Mouse (Mus musculus) embryonic fibroblast, embryonic 13.5 days (primary cell): Measurements from ENCODE around the gene Capza2. TPM values are rescaled to one million over a fixed set of nuclear protein-coding genes. Genes with fewer than 3 reads are reported as not detected.

Source experiments
- H3K27ac ChIP-seq: 2 replicates; pipeline ENCODE4 v1.5.1; 2012; ENCODE audit warnings: low read length, control low read depth, inconsistent platforms; ENCODE audit not compliant: insufficient read depth
- H3K4me1 ChIP-seq: 2 replicates; pipeline ENCODE4 v1.6.1; 2011; ENCODE audit warnings: low read length; ENCODE audit not compliant: control insufficient read depth, insufficient read depth
- H3K4me3 ChIP-seq: 2 replicates; pipeline ENCODE4 v1.5.1; 2011; ENCODE audit warnings: mild to moderate bottlenecking, control low read depth, low read length; ENCODE audit not compliant: insufficient read depth
- CTCF ChIP-seq: IDR thresholded peaks from 2 replicates; pipeline ENCODE4 v1.5.1; 2011; ENCODE audit warnings: mild to moderate bottlenecking, control low read depth, low read length, moderate library complexity, borderline replicate concordance; ENCODE audit not compliant: insufficient read depth
- POLR2A ChIP-seq: IDR thresholded peaks from 2 replicates; pipeline ENCODE4 v1.6.1; 2011; ENCODE audit warnings: low read depth, mild to moderate bottlenecking, control low read depth, low read length, moderate library complexity
- polyA plus RNA-seq: library from polyadenylated mRNA; stranded (reverse); fragments of >200 nt; gene quantifications from 2 replicates; pipeline ENCODE4 v1.2.4, GENCODE M21; 2011; ENCODE audit warnings: low read depth; ENCODE audit not compliant: missing spikeins, insufficient read length

The Capza2 gene
- 271 and 367 TPM in 2 replicates for polyA plus RNA-seq

DNA sequence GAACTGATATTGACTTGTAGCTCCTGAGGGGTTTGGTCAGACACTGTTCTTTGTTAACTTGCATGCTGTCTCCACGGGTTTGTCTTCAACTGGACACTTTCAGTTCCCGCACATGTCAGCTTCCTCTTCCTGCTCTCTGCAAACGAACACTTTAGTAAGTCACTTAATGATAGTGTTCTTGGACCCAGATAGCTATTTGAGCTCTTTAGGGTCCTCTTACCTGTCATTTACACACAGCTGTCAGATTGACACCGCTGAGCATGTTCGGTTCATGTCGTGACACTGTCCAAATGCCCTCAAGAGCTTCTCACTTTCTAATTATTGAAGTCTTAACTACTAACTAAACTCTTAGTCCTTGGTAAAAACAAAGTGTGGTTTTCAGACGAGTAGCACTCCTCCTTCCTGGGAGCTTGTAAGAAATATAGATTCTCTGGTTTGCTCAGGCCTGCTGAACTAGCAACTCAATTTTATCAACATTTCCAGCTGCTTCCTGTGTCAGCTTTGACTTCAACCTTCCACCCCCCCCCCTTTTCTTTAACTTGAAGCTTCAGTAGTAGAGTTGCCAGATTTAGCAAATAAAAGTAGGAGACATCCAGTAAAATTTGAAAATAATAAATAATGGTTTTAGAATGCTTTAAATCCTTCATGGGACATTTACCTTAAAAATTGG lies at the start of gene Capza2:
Gene Capza2, plus strand, starts transcription at position 620 of the 670 bp plus-strand sequence.
- TF ChIP-seq POLR2A (no peak), CTCF (no peak)
- Histone ChIP-seq H3K4me1 (peaks cover 11% of the 10 kb centered on the region; the same call in 1 of the 2 replicates), H3K4me3 (peak within 1 kb of the TSS; percentile 90), H3K27ac (peak within 1 kb of the TSS; percentile 83; the same call in 1 of the 2 replicates)

DNA sequence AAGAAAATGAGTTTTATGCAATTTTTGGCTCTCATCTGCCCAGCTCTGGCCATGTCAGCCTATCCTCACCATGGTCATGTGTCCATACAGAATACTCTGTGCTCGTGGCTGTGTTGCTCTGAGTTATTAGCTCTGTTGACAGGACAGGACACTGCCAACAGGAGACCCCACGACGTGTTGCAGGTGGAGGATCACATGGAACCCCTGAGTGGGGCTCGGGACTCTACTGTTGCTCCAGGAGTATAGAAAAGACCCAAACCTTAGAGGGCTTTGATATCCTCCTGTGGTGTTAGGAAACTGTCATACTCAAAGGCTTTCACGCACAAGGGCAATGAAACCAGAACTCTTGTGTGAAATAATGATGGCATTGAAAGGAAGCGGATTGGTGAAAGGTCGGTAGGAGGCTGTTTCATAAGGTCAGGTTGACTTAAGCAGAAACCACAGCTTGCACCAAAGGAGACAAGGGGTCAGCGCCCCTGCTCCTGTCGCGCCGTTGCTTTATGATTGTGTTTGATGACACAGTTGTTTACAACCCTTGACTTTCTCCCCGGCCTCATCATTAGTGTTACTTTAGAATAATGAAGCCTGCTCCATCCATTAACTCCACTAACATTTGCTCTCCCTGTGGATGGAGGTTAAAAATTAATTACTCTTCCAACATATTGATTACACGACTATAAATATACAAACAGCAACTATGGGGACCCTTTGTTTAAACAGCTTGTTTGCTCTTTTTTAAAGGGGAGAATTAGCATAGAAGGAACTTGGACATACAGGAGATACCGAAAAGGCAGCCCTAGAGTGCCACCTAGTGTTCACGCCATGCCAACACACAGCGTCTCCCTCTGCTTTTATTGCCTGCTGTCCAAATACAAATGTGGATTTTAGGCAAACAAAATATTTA lies 46.7 kb upstream of the Capza2 start:
- H3K27ac ChIP-seq = no peak overlapping the region
- TF ChIP-seq POLR2A = no peak
- TF ChIP-seq CTCF = peak; percentile 93
- no peak overlapping the region for H3K4me3 ChIP-seq
- no peaks in the 10 kb centered on the region for H3K4me1 ChIP-seq

DNA sequence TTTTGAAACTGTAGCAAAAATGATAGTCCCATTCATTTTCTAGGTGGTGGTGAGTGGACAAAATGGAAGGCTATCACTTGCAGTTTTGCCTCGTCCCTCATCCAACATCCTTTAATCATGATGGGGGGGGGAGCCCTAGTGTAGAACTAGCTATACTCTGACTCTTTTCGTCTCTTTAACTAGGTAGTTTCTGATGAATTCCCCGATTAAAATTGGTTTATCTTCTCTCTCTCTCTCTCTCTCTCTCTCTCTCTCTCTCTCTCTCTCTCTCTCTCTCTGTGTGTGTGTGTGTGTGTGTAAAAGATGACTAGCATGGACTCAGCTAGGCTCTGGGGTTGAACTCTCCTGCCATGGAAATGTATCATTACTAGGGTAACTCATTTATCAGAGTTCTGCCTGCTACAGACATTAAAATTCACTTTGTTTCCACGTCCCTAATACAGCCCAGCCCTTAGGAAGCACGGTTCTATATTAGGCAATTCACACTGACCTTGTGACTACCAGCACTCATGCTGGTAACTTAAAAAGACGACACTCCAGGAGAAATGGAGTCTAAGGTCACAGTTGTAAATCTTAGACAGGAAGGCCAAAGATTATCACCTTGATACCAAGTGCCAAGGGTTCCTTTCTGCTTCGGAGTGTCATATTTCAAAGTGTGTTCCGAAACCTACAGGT lies 45.9 kb upstream of the Capza2 start:
- no peak overlapping the region for H3K27ac ChIP-seq
- no peaks in the 10 kb centered on the region for H3K4me1 ChIP-seq
- no peak for TF ChIP-seq CTCF
- TF ChIP-seq POLR2A = no peak
- no peak overlapping the region for H3K4me3 ChIP-seq

DNA sequence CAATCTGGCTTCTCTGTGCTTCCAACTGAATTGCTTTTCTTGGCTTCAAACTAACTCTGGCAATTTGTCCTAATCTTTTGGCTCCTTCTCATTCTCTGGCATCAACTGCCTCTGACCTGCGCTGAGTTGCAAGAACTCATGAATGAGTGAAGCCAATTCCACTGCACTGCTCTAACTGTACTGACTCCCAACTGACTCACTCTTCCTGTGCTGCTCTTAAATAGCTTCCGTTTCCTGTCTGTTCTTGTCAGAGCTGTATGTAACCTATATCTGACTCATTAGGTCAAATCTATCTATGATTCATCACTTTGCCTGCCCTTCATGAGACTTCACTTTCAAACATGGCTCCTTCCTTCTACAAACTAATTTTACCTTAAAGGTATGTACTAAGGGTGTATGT lies 42.1 kb upstream of the Capza2 start:
- Histone ChIP-seq H3K4me3 (no peak overlapping the region), H3K27ac (no peak overlapping the region), H3K4me1 (no peaks in the 10 kb centered on the region)
- TF ChIP-seq POLR2A = no peak
- TF ChIP-seq CTCF = no peak

DNA sequence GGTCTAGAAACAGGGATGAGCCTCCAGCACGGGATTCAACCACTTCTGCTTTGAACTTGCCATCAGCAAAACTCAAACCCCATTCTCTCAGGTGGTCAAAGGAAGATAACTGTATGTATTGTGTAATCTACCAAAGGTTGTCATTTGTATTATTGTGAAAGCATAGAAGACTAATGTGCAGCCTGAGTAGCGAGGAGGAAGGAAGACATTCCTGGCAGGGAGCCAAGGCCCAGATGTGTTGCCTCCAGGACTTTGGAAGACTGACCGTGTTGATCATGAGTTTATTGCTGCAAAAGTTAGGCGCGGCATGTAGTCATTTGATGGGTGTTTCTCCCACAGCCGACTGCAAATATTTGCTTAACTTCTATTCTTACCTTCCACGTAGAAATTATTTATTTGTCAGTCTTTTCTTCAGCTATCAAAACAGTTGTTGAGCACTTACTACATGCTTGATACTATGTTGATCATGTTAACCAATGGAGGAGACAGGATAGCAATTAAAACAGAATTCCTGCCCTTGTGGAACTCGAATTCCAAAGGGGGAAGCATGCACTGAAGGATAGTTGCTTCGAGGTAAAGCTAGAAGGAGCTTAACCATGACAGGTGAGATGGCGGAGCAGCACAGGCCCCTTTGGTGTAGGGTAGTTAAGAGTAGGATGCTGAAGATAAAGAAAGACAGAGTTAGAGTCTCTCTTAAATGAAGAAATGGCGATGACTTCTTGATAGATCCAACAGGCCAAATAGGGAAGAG lies 40.1 kb upstream of the Capza2 start:
- Histone ChIP-seq H3K27ac (no peak overlapping the region), H3K4me3 (no peak overlapping the region), H3K4me1 (no peaks in the 10 kb centered on the region)
- TF ChIP-seq CTCF (no peak), POLR2A (no peak)

DNA sequence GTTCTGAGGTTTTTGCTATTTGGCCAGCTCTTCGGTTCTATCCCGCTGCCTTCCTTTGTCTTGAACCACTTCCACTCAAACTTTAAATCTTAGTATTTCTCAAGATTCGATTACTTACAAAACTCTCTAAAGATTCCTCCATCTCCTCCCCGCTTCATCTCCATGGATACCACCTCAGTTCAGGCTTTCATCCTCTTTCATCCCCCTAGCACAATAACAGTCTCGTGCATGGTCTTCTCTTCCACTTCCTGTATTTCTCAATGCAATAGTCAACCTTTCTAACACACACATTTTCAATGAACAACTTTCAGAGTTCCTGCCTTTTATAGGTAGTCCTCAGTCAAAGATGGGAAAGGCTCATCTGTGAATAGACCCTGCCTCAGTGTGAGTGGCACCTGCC lies 36.7 kb upstream of the Capza2 start:
- H3K27ac ChIP-seq = no peak overlapping the region
- no peaks in the 10 kb centered on the region for H3K4me1 ChIP-seq
- no peak overlapping the region for H3K4me3 ChIP-seq
- TF ChIP-seq CTCF (no peak), POLR2A (no peak)

DNA sequence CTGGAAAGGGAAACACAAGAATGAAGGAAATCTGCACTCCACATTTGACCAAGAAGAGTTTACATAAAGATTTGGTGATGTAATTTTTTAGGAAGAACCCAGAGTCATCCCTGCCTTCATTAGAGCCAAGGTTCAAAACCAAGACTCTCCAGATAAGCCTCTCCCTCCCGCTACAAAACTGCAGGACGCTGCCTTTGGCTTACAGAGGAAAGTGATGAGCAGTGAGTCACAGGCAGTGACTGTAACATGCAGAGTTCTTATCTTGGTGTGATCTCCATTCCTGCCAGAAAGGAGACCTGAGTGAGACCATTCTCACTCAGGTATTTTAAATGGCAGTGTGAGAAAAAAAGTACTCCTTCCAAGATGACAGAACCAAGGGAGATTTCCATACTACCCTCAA lies 34.5 kb upstream of the Capza2 start:
- Histone ChIP-seq H3K4me1 (no peaks in the 10 kb centered on the region), H3K4me3 (no peak overlapping the region), H3K27ac (no peak overlapping the region)
- TF ChIP-seq CTCF (no peak), POLR2A (no peak)

DNA sequence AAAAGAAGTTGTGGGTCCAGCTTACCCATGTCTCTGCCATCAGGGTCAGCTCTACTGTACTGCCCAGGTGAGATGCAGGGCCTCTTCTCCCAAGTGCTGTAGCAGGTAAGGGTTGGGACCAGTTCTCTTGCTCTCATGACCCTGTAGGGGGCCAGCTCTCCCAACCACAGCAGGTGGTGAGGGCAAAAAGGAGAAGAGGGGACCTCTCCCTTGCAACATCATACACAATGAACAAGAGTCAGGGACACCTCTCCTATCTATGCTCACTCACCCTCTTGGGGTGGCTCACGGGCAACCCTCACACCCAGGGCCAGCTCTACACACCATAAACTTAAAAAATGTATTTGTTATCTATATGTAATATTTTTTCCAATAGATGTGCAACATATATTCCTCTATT lies 29.1 kb upstream of the Capza2 start:
- no peak for TF ChIP-seq CTCF
- no peak for TF ChIP-seq POLR2A
- Histone ChIP-seq H3K4me1 (no peaks in the 10 kb centered on the region), H3K4me3 (no peak overlapping the region), H3K27ac (no peak overlapping the region)
